Mouse (Mus musculus) thymus, postnatal 36 days (tissue): ENCODE data around the gene Kcng3.

Experiments
- DNase-seq, 2 experiments: peaks; one replicate each; pipeline ENCODE4 v3.0.0; 2022; ENCODE audit warnings: mixed read lengths in 2 of 2

Kcng3 gene

DNA sequence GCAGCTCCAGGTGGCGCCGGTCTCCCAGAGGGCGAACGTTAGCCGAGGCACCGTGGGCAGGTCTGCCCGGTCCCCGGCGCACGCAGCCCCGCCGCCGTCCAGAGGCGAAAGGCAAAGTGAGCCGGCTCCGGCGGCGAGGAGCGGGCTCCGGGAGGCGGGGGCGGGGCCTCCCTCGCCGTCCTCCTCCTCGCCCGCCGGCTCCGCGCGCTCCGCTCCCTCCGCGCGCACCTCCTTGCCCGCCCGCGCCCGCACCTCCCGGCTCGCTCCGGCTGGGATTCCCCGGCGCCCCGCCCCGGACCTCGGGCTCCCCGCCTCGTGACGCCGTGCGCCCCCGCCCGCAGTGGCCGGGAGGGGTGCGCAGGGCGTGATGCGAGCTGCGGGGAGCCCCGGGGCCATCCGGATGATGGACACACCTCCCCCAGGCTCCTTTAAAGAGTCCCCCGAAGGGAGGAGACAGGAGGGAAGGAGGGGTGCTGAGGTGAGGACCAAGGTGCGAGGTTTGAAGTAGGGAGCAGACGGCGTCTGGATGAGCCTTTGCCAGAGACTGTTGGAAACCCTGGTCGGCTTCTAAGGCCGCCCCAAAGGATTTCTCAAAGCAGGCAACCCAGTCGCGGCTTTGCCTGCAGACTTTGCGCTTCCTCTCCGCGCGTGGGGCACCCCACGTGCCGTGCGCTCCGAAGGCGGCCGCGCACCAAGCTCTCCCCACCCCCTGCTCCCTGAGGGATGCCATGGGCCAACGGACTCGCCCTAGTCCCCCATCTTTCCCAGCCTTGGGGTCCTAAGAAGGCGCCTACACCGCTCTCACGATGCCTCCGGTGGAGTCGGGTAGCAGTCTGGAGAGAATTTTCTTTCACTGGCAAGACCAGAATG lies at the start of gene Kcng3:
Gene Kcng3 (minus strand): TSS at position 113 of the 870 bp plus-strand sequence.
- DNase-seq: peak; percentile 30 to 52

DNA sequence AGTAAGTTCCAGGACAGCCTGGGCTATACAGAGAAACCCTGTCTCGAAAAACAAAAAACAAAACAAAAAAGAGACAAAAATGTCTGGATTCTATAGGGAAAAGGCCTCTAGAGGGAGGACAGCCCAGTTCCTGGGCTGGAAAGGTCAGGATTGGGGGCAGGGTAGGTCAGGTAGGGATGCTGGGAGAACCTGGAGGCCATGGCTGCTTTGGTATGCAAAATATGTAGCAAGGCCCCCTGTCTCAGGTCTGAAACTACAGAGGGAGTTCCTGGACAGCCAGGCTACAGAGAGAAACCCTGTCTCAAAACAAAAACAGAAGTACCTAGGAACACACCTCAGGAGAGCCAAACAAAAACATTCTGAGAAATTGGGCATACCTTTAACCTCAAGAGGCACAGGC lies 45.7 kb upstream of the Kcng3 start:
- DNase-seq: no peak

DNA sequence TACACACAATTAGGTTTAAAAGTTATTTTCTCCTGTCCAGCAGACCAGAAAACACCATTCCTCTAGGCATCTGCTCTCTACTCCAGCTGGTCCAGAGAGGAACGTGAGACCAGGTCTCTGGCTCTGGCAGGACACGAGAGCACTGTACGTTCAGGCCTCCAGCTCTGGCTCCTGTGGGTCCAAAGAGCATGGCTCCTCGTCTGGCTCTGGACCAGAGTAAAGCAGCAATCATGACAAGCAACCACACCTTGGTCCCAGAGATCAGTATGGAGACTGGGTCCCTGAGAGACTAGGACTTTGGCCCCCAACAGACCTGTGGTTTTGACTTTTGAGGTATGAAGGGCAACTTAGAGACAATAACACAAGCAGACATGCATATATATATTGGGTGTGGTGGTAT lies 41.0 kb upstream of the Kcng3 start:
- no peak for DNase-seq

DNA sequence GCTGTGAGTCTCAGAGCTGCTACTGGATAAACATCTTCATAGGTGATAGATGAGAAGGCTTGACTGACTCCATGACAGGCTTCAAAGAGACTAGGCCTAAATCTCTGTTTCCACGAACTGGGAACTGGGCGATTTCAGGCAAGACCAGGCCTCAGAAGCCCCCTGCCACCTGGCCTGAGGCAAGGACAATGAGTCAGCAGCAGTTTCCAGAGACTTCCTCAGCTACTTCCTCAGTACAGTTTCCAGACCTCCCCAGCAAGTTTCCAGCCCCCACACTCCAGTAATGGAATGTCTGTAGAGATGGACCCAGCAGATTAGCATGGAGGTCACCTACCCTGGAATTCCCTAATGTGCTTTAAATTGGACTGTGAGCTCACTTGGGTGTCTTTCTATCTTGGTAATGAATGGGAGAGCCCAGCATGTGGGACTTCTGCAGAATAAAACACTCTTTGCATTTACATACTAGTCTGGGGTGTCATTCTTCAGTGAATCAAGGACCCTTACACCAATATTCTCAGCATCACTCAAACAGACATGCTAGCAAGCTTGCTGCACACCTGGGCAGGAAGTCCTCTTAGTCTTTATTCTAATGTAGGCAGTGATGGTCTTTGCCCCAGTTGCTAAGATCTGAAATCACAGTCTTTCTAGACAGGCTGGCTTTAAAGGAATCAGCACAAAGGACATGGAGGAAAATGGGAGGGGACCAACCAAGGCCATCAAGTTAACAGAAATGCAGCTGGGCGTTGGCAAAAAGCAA lies 36.4 kb upstream of the Kcng3 start:
- no peak for DNase-seq

DNA sequence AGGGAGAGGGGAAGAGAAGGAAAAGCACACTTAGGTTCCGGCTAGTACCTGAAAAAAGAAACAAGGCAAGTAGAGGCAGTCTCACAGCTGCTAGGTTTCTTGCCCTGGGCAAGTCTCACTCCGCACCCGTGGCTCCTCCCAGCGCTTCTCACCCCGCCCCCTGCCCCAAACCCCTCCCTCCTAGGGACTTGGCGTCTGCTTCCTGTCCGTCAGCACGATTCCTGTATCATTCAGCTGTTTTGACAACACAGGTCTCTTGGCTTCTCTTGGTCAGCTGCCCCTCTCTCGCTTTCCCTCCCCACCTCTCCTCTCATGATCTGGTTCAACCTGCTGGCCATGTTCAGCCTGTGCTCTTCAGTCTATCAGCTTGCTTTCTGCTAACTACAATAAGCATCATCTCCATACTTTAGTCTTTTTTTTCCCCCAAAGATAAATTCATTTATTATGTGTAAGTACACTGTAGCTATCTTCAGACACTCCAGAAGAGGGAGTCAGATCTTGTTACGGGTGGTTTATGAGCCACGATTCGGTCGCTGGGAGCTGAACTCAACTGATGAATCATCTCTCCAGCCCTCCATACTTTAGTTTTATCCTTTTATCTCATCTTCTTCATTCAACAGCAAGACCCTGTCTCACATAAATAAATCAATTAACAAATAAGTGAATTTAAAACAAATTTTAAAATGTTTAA lies 35.0 kb upstream of the Kcng3 start:
- peak in 1 of 2 experiments; percentile 29 for DNase-seq

DNA sequence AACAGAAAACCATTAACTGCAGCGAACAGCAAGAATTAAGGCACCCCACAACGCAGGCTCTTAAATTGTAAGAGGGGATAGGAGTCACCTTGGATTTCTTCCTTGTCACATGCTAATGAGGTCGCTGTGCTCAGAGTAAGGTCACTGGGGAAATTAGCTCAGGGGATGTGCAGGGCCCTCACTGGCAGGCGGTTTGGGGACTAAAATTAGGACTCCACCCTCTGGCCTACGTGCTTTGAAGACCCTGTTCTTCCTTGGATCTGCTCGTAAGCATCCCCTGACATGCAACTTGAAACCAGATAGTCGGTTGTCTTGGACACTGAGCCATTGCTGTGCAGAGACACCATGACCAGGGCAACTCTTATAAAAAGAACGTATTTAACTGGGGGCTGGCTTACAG lies 33.1 kb upstream of the Kcng3 start:
- no peak for DNase-seq

DNA sequence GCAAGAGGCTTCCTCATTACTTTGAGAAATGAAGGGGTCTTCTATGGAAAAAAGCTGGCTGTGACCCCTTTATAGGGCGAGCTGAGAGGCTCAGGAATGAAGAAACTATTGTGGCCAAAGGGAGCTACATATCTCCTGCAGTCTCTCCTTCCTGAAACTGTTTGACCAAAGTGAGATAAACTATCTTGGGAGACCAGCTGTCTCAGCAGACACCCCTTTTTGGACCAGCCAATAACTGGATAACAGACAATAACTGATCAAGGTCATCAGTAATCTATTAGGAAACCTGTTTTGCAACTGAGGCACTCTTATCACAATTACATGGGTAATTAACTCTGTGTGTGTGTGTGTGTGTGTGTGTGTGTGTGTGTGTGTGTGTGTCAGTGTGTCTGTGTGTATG lies 27.2 kb upstream of the Kcng3 start:
- DNase-seq: no peak

DNA sequence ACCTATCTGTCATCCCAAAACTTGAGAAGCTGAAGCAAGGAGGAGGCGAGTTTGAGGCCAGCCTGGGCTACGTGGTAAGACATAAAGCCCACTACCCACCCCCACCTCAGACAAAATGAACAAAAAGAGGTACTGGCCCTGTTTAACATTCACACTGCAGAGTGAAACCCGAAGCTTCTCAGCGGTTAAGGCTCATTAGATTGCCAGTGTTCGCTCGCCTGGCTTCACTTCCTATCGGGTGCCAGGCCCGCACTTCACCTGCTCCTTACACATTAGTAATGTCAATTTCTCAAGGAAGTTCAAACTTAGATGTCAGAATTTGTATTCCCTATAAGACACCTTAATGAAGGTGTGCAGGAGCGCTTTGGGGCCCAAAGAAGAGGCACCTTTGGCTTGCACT lies 25.7 kb upstream of the Kcng3 start:
- DNase-seq: no peak

DNA sequence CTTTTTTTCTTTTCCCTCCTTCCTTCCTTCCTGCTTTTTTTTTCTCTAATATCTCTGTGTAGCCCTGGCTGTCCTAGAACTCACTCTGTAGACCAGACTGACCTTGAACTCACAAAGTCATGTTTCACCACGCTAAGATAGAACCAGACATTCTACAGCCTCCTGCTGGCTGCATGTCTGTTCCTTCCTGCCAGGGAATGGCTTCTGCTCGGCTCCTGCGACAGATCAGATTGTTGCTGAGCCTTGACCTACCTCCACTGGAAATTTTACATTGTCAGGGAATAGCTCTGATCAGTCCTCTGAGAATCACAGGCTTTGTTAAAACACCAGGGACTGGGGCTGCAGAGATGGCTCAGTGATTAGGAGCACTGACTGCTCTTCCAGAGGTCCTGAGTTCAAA lies 24.0 kb upstream of the Kcng3 start:
- no peak for DNase-seq

DNA sequence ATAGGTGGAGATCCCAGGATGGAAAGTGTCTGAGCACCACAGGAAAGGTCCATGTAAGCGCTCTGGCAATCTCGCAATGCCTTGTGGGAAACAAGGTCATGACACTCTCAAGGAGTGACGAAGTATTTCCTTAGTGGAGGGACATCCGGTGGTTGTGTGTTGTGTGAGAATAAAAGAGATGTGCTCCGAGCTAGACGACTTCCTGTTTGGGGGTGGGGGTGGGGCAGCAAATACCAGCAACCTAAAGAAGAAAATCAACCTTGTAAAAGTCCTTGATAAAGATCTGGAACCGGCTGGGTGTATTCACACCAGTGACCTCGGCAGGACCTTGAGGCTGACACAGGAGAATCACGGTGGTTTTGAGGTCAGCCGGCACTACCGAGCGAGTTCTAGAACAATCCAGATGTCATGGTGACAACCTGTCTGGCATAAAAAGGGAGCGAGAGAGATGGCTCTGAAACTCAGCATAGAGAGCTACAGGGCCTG lies 23.0 kb upstream of the Kcng3 start:
- peak; percentile 54 to 70 for DNase-seq

DNA sequence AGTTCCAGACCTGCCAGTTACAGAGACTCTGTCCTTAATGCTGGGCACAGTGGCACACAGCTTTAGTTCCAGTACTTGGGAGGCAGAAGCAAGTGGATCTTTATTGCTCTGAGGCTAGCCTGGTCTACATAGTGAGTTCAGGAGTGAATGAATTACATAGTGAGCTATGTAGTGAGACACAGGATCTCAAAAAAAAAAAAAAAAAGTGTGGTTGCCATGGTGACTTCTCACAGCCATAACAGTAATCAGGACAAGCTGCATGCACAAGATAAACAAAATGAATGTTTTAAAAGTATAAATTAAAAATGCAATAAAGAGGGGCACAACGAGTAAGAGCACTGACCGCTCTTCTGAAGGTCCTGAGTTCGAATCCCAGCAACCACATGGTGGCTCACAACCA lies 21.9 kb upstream of the Kcng3 start:
- no peak for DNase-seq

DNA sequence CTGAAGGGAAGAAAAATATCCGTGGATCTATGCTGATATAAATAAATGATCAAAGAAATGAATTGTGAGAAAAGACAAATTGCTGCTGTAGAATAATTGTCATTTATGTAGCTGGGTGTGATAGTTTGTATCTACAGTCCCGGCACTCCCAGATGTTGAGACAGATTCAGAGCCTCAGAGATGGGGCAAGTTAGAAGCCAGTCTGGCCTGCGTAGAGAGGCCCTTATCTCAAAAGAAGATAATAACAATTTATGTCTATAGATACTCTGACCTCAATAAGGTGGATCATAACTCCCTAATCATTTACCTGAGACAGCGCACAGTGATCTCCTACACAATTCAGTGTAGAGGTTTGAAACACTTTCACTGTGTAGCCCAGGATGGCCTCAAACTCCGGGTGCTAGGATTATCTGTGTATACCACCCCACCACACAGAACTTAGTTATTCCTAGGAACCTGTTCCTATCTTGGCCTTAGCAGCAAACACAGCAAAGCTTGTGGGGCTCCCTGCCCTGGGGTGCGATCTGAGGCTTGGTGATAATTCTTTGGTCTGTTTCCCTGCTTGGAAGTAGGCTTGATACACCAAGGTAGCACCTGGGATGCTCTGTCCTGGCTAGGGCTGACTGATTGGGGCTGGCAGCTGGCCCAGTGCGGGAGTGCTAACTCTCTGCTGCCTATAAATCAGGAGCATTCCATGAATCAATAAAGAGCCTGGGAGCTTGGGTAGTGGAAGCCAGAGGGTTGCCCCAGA lies 19.4 kb upstream of the Kcng3 start:
- DNase-seq: no peak

DNA sequence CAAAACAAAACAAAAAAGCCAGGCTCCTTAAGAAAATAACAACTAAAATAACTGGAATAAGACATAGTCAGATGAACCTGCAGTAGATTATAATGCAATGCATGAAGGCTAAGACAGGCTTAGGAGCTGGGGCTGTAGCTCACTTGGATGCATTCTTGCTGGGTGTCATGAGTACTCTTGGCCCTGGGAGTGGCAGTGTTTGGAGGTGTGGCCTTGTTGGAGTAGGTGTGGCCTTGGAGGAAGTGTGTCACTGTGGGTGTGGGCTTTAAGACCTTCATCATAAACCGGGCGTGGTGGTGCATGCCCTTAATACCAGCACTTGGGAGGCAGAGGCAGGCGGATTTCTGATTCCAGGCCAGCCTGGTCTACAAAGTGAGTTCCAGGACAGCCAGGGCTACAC lies 18.3 kb upstream of the Kcng3 start:
- no peak for DNase-seq

DNA sequence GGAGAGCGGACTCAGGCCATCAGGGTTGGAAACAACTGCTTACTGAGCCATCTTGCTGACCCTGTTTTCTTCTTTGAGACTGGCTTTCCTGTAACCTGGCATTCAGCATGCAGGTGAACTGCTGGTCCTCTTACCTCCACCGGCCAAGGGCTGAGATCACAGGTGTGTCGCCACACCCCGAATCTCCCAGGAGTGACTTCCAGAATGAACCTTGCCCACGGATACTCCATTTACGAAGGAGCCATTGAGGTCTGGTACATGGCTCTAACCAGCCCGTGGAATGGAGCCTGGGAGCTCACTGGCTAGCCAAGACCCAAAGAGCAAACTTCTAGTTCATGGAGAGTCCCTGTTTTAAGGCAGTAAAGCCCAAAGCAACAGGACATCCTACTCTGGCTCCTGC lies 15.7 kb upstream of the Kcng3 start:
- no peak for DNase-seq

DNA sequence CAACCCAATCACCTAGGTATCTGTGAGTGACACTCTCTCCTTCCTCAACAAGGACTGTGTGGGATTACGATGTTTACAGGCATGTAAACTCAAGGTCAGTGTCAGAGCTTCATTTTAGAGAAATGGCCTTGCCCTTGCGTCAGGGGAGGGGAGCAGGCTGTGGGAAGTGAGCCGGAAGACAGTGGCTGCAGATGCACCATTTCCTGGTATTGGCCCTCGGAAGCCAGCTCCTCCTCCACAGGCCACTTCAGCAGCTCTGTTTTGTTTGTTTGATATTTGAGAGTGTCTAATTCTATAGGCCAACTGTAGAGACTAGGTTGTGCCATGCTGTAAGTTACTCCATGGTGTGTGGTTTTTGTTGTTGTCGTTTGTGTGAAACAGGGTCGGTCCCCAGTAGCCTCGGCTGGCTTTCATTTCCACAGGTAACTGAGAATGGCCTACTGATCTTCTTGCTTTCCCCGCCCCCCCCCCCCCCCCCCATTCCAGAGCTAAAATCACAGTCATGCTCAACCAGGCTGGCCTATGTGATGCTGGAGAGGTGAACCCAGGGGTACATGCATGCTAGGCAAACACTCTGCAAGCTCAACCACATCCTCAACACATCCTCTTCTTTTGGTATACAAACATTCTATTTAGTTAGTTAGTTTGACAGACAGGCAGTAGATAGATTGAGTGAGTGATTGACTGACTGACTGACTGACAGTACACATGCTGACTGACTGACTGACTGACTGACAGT lies 14.9 kb upstream of the Kcng3 start:
- peak; percentile 20 to 29 for DNase-seq

DNA sequence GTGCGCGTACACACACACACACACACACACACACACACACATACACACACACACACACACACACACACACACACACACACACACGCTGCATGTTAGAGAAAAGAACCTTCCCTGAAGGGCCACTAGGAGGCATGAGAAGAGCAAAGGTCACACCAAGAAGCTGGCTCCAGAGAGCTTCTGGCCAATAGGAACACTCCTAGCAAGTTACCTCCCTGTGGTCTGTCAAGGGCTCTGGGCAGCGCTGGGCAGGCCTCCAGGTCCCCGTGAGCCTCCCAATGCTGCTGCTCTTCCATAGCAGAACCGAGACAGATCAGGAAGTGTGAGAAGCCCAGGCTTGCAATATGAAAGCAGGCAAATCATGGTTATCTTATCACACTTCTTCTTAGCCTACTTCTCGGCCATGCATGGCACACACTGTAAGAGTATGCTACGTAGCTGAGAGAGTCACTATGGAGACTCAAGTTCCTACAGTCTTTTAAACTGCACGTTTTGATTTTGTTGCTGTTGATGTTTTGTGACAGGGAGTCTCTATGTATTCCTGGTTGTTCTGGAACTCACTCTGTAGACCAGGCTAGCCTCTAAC lies 13.6 kb upstream of the Kcng3 start:
- peak; percentile 48 to 49 for DNase-seq

DNA sequence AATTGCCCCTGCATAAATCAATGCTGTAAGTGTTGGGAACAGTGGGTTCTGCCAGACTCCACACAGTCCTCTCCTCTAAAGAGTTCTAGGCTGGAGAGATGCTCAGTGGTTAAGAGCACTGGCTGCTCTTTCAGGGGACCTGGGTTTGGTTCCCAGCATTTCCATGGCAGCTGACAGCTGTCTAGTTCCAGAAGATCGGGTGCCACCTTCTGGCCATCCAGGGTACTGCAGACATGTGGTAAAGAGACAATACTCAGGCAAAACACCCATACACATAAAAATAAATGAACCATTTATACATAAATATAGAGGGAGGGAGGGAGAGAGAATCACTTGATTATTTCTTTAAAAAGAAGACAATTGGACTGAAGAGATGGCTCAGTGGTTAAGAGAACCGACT lies 5.7 kb upstream of the Kcng3 start:
- peak; percentile 59 to 73 for DNase-seq

DNA sequence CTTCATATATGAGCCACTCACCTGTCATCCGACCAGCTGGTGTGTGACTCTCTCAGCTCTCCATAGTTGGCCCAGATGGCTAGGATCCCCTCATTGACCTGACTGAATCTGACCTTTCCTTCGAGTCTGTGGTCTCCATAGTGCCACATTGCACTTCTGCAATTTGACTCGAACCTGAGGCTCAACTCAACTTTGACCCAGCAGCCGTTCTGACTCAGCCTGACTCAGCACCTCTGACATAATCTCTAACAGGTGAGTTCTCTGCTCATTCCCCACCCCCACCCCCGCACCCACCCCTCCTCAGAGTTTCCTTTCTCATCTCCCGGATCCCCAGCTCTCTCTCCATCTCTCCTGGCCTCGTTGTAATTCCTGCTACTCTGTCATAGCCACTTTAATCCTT lies 4.7 kb upstream of the Kcng3 start:
- DNase-seq: no peak

DNA sequence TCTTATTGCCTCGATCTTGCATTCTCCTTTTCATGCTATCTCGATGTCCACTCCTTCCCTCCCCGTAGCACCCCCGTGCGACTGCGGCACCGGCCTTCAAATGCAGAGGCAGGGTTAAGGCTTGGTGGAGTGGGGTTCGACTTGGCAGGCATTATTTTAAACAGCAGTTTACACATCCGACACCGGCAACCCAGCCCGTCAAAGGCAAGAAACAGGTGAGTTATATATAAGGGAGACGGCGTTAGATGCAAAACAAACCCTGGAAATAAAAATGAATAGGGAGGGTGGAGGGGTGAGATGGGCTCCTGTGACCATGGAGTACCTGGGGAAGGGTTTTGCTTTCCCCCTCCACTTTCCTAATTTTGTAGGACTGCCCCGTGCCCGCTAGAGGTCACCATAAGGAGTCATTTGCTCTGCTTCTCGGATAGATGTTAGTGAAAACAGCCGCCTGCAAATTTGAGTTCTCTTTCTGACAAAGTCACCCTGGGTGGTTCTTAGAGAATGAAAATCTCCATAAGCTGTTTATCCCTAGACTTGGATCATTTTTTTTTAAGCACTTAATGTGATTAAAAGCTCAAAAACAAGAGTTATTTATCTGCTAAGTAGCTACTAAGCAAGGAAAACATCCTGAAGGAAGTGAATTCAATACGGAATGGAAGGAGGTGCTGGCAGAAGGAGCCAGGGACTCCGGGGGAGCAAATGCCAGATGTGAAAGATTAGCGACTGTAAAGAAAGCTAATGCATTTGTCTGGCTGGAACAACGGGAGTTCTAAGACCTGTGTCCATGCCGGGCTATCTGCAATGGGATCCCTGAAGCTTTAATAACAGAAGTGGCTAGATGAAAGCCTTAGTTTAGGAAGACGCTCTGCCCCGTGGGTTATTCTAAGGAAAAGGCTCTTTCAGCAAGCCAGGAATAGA lies 1.2 kb upstream of the Kcng3 start:
- DNase-seq: peak; percentile 67 to 71
